Mouse (Mus musculus): Measurements from ENCODE around the gene Dynlt1f.
"Not testable (repeated sequence)": the region's sequence is repeated elsewhere in the genome, so short reads cannot be mapped to it uniquely, and the experiment has no call there.

Dynlt1f gene

GRCm38 (mm10) chr17:6661093-6661816 lies 5.6 kb upstream of the Dynlt1f start:
- peak; percentile 11 for DNase-seq (ENCODE audit: low spot score)

- peak; percentile 4 for DNase-seq (ENCODE audit: low spot score)
Measured at GRCm38 (mm10) chr17:6660589-6660988, 4.9 kb upstream of the Dynlt1f start.

- DNase-seq (ENCODE audit: low spot score), result not testable (repeated sequence)
Measured at GRCm38 (mm10) chr17:6658801-6659200, 3.1 kb upstream of the Dynlt1f start, which contains the start of gene Sytl3. Gene Sytl3, plus strand, starts transcription at chr17:6659093.

GRCm38 (mm10) chr17:6656471-6656870 lies 771 bp upstream of the Dynlt1f start:
- DNase-seq (ENCODE audit: low spot score), result not testable (repeated sequence)

- DNase-seq (ENCODE audit: low spot score), result peak; percentile 93
Measured at GRCm38 (mm10) chr17:6655087-6655511, 601 bp downstream of the Dynlt1f start.

- peak; percentile 4 for DNase-seq (ENCODE audit: low spot score)
Measured at GRCm38 (mm10) chr17:6653341-6653946, 2.3 kb downstream of the Dynlt1f start.

- peak; percentile 10 for DNase-seq (ENCODE audit: low spot score)
Measured at GRCm38 (mm10) chr17:6650904-6651565, 4.7 kb downstream of the Dynlt1f start.

- not testable (repeated sequence) for DNase-seq (ENCODE audit: low spot score)
Measured at GRCm38 (mm10) chr17:6647452-6647851, 8.2 kb downstream of the Dynlt1f start.

GRCm38 (mm10) chr17:6646841-6647240 lies 8.9 kb downstream of the Dynlt1f start:
- not testable (repeated sequence) for DNase-seq (ENCODE audit: low spot score)

- DNase-seq (ENCODE audit: low spot score), result not testable (repeated sequence)
Measured at GRCm38 (mm10) chr17:6645668-6646067, 10.0 kb downstream of the Dynlt1f start.

- peak; percentile 4 for DNase-seq (ENCODE audit: low spot score)
Measured at GRCm38 (mm10) chr17:6644673-6645072, 11.0 kb downstream of the Dynlt1f start.

- DNase-seq (ENCODE audit: low spot score), result not testable (repeated sequence)
Measured at GRCm38 (mm10) chr17:6644210-6644609, 11.5 kb downstream of the Dynlt1f start.

- DNase-seq (ENCODE audit: low spot score), result not testable (repeated sequence)
Measured at GRCm38 (mm10) chr17:6640771-6641429, 14.8 kb downstream of the Dynlt1f start.

- not testable (repeated sequence) for DNase-seq (ENCODE audit: low spot score)
Measured at GRCm38 (mm10) chr17:6640044-6640637, 15.6 kb downstream of the Dynlt1f start.

- not testable (repeated sequence) for DNase-seq (ENCODE audit: low spot score)
Measured at GRCm38 (mm10) chr17:6639486-6639885, 16.2 kb downstream of the Dynlt1f start.

- not testable (repeated sequence) for DNase-seq (ENCODE audit: low spot score)
Measured at GRCm38 (mm10) chr17:6638444-6638843, 17.3 kb downstream of the Dynlt1f start.

- DNase-seq (ENCODE audit: low spot score), result not testable (repeated sequence)
Measured at GRCm38 (mm10) chr17:6637434-6637833, 18.3 kb downstream of the Dynlt1f start.

- DNase-seq (ENCODE audit: low spot score), result no peak
Measured at GRCm38 (mm10) chr17:6636861-6637260, 18.8 kb downstream of the Dynlt1f start.

- DNase-seq (ENCODE audit: low spot score), result not testable (repeated sequence)
Measured at GRCm38 (mm10) chr17:6635781-6636180, 19.9 kb downstream of the Dynlt1f start.

GRCm38 (mm10) chr17:6632850-6633249 lies 22.9 kb downstream of the Dynlt1f start:
- not testable (repeated sequence) for DNase-seq (ENCODE audit: low spot score)

GRCm38 (mm10) chr17:6630398-6630797 lies 25.3 kb downstream of the Dynlt1f start:
- DNase-seq (ENCODE audit: low spot score), result not testable (repeated sequence)
